Mouse (Mus musculus): ENCODE measurements around the gene Igfbp2.

- TF ChIP-seq CTCF (IDR thresholded peaks at IDR 0.05; ENCODE audit: insufficient read depth, low read length): no peak
- TF ChIP-seq POLR2A (IDR thresholded peaks at IDR 0.05; ENCODE audit: borderline replicate concordance, extremely low read depth, low read depth, low read length): no peak
Observed at GRCm38 (mm10) chr1:72867346-72867745, 43.0 kb downstream of the Igfbp2 start.

All from lung, adult 2 months (tissue).